Mouse (Mus musculus): Measurements from ENCODE around the gene Nup210l.

- TF ChIP-seq CTCF (IDR thresholded peaks at IDR 0.05; ENCODE audit: borderline replicate concordance, insufficient read depth, low read depth, low read length) (no peak), POLR2A (IDR thresholded peaks at IDR 0.05; ENCODE audit: borderline replicate concordance, insufficient read depth, low read length) (no peak)
These were observed 154.6 kb downstream of the Nup210l start for GRCm38 (mm10) chr3:90258521-90258920.
